ENCODE assay signal across 8 mouse cellular contexts in genomic region chr3:123235921-123236320, GRCm38 (mm10). TPM values are rescaled to one million over a fixed set of nuclear protein-coding genes. Genes with fewer than 3 reads are reported as not detected.
A peak's percentile ranks its signal among the peaks of the same experiment; 100 is the strongest.
DNase-seq lines count a peak whose midpoint lies in the region; ATAC-seq and TF ChIP-seq lines count a peak whose summit lies in the region.

Gene Synpo2, minus strand, starts transcription at chr3:123236149.

- no peaks in the 10 kb centered on the region for H3K36me3 ChIP-seq in embryonic facial prominence, embryonic 15.5 days
- no peaks in the 10 kb centered on the region for H3K36me3 ChIP-seq in limb, embryonic 14.5 days (ENCODE audit: control insufficient read depth, insufficient read depth, low read length)
- H3K36me3 ChIP-seq in midbrain, embryonic 14.5 days (ENCODE audit: control insufficient read depth, insufficient read depth, low read length), result no peaks in the 10 kb centered on the region
- no peaks in the 10 kb centered on the region for H3K36me3 ChIP-seq in stomach, embryonic 14.5 days (ENCODE audit: control insufficient read depth, insufficient read depth, low read length)

- no peaks in the 10 kb centered on the region for H3K27me3 ChIP-seq in embryonic facial prominence, embryonic 15.5 days
- H3K27me3 ChIP-seq in limb, embryonic 14.5 days (ENCODE audit: control insufficient read depth, insufficient read depth, low read length), result no peaks in the 10 kb centered on the region
- H3K27me3 ChIP-seq in midbrain, embryonic 14.5 days (ENCODE audit: control insufficient read depth, insufficient read depth, low read length), result peaks cover 9% of the 10 kb centered on the region; the same call in 1 of the 2 replicates
- no peaks in the 10 kb centered on the region for H3K27me3 ChIP-seq in stomach, embryonic 14.5 days (ENCODE audit: control insufficient read depth, insufficient read depth, low read length)

- H3K4me2 ChIP-seq in embryonic facial prominence, embryonic 15.5 days (replicated peaks), result peak within 1 kb of the TSS; percentile 71
- peak within 1 kb of the TSS; percentile 76 for H3K4me2 ChIP-seq in limb, embryonic 14.5 days (replicated peaks; ENCODE audit: low read depth, low read length, severe bottlenecking)
- H3K4me2 ChIP-seq in midbrain, embryonic 14.5 days (ENCODE audit: low read length), result peak within 1 kb of the TSS; percentile 89
- H3K4me2 ChIP-seq in stomach, embryonic 14.5 days (replicated peaks; ENCODE audit: low read depth, low read length), result peak within 1 kb of the TSS; percentile 61

- H3K27ac ChIP-seq in embryonic facial prominence, embryonic 15.5 days (replicated peaks), result peak within 1 kb of the TSS; percentile 44; the same call in 1 of the 2 replicates
- no peak within 1 kb of the TSS for H3K27ac ChIP-seq in limb, embryonic 14.5 days (replicated peaks; ENCODE audit: low read depth, low read length)
- no peak within 1 kb of the TSS for H3K27ac ChIP-seq in midbrain, embryonic 14.5 days (replicated peaks; ENCODE audit: low read depth, low read length)
- peak within 1 kb of the TSS; percentile 67; the same call in 1 of the 2 replicates for H3K27ac ChIP-seq in stomach, embryonic 14.5 days (ENCODE audit: low read length)

- TF ChIP-seq POLR2A in limb, embryonic 14.5 days (IDR thresholded peaks at IDR 0.05; ENCODE audit: borderline replicate concordance, extremely low read depth, insufficient read depth, insufficient read length), result no peak

- WGBS in embryonic facial prominence, embryonic 15.5 days, result 0% methylated on average over 20 of the region's 20 CpGs
- under 1% methylated on average over 20 of the region's 20 CpGs for WGBS in limb, embryonic 14.5 days
- under 1% methylated on average over 20 of the region's 20 CpGs for WGBS in midbrain, embryonic 14.5 days
- WGBS in stomach, embryonic 14.5 days, result under 1% methylated on average over 20 of the region's 20 CpGs

- DNase-seq in CD4-positive, CD25-positive, alpha-beta regulatory T cell, adult 2 months (ENCODE audit: low read depth, low spot score), result peak; percentile 2
- peak; percentile 77 to 78 for DNase-seq in heart, adult 9 months (ENCODE audit: low spot score in 2 of 2)
- DNase-seq in kidney, adult 8-10 months, result peak; percentile 35 to 52
- peak; percentile 67 for DNase-seq in limb, embryonic 14.5 days (ENCODE audit: low spot score)
- DNase-seq in midbrain, embryonic 14.5 days, result peak; percentile 71

- ATAC-seq in CD4-positive, CD25-positive, alpha-beta regulatory T cell, adult 4 months, result no peak
- ATAC-seq in embryonic facial prominence, embryonic 15.5 days (ENCODE audit: insufficient number of reproducible peaks, low FRiP score, low TSS enrichment, low read depth), result no peak; the same call in 1 of the 2 replicates
- ATAC-seq in limb, embryonic 14.5 days (ENCODE audit: low FRiP score, low read depth), result peak; percentile 45; the same call in 1 of the 2 replicates
- ATAC-seq in midbrain, embryonic 14.5 days (ENCODE audit: low FRiP score, low TSS enrichment), result no peak; the same call in 1 of the 2 replicates
- peak; percentile 84; the same call in 1 of the 2 replicates for ATAC-seq in stomach, embryonic 14.5 days (ENCODE audit: insufficient number of reproducible peaks, insufficient read depth, low FRiP score, low read depth)

- no peaks in the 10 kb centered on the region for H3K9me3 ChIP-seq in embryonic facial prominence, embryonic 15.5 days (replicated peaks)
- H3K9me3 ChIP-seq in limb, embryonic 14.5 days (ENCODE audit: control insufficient read depth, low read length), result no peaks in the 10 kb centered on the region
- H3K9me3 ChIP-seq in midbrain, embryonic 14.5 days (ENCODE audit: control insufficient read depth, low read length), result no peaks in the 10 kb centered on the region
- H3K9me3 ChIP-seq in stomach, embryonic 14.5 days (ENCODE audit: control insufficient read depth, low read depth, low read length), result no peaks in the 10 kb centered on the region

- H3K4me3 ChIP-seq in embryonic facial prominence, embryonic 15.5 days (replicated peaks), result peak within 1 kb of the TSS; percentile 50
- H3K4me3 ChIP-seq in limb, embryonic 14.5 days (replicated peaks; ENCODE audit: low read length), result peak within 1 kb of the TSS; percentile 44
- peak within 1 kb of the TSS; percentile 45 for H3K4me3 ChIP-seq in midbrain, embryonic 14.5 days (replicated peaks; ENCODE audit: low read depth, low read length)
- H3K4me3 ChIP-seq in stomach, embryonic 14.5 days (ENCODE audit: low read depth, low read length), result peak within 1 kb of the TSS; percentile 57

- peaks cover 20% of the 10 kb centered on the region for H3K4me1 ChIP-seq in embryonic facial prominence, embryonic 15.5 days
- peaks cover 9% of the 10 kb centered on the region for H3K4me1 ChIP-seq in limb, embryonic 14.5 days (ENCODE audit: control insufficient read depth, insufficient read depth, low read length)
- peaks cover 11% of the 10 kb centered on the region; the same call in 1 of the 2 replicates for H3K4me1 ChIP-seq in midbrain, embryonic 14.5 days (ENCODE audit: control insufficient read depth, insufficient read depth, low read length)
- peaks cover 7% of the 10 kb centered on the region; the same call in 1 of the 2 replicates for H3K4me1 ChIP-seq in stomach, embryonic 14.5 days (ENCODE audit: control insufficient read depth, insufficient read depth, low read length)

- H3K9ac ChIP-seq in embryonic facial prominence, embryonic 15.5 days, result peak within 1 kb of the TSS; percentile 37; the same call in 1 of the 2 replicates
- H3K9ac ChIP-seq in limb, embryonic 14.5 days (ENCODE audit: low read depth, low read length, severe bottlenecking), result peak within 1 kb of the TSS; percentile 58
- H3K9ac ChIP-seq in midbrain, embryonic 14.5 days (replicated peaks; ENCODE audit: low read length), result peak within 1 kb of the TSS; percentile 45; the same call in 1 of the 2 replicates
- H3K9ac ChIP-seq in stomach, embryonic 14.5 days (replicated peaks; ENCODE audit: low read depth, low read length), result peak within 1 kb of the TSS; percentile 49

RNA-seq across cellular contexts. Expression of gene Synpo2, which starts in this region (rescaled TPM):
- polyA plus RNA-seq in CD4-positive, CD25-positive, alpha-beta regulatory T cell, adult 4 months (2017; shearing (Covaris generic)), result under 1 TPM in 1 of 2 experiments, not detected in 1; 0.05 TPM
- 6.9 and 9.2 TPM in 2 replicates for polyA plus RNA-seq in embryonic facial prominence, embryonic 15.5 days (2015; fragmentation: Nextera tagmentation; extraction: Ambion mirVana)
- 4.2 and 5.4 TPM in 2 replicates for polyA plus RNA-seq in limb, embryonic 14.5 days (2012; rRNA removed)
- polyA plus RNA-seq in limb, embryonic 14.5 days (2014; fragmentation: Nextera tagmentation; extraction: Ambion mirVana), result 6.3 and 6.8 TPM in 2 replicates
- polyA plus RNA-seq in midbrain, embryonic 14.5 days (2014; fragmentation: Nextera tagmentation; extraction: Ambion mirVana), result 0.28 and 1.1 TPM in 2 replicates
- polyA plus RNA-seq in stomach, embryonic 14.5 days (2014; fragmentation: Nextera tagmentation; extraction: Ambion mirVana), result 39.9 and 43.6 TPM in 2 replicates

Comparison
In these comparisons a context has a peak if more than half of its experiments do, and no peak if none do; other contexts are left out.
1. DNase-seq: peak in every context shown above with its lines; median percentile 78 in heart, adult 9 months; 71 in midbrain, embryonic 14.5 days; 67 in limb, embryonic 14.5 days; 44 in kidney, adult 8-10 months; 2 in CD4-positive, CD25-positive, alpha-beta regulatory T cell, adult 2 months.
2. ATAC-seq: peak in limb, embryonic 14.5 days (single experiment) and stomach, embryonic 14.5 days (single experiment); none in CD4-positive, CD25-positive, alpha-beta regulatory T cell, adult 4 months (single experiment), embryonic facial prominence, embryonic 15.5 days (single experiment) and midbrain, embryonic 14.5 days (single experiment).
3. H3K27ac ChIP-seq: peak in embryonic facial prominence, embryonic 15.5 days (single experiment) and stomach, embryonic 14.5 days (single experiment); none in limb, embryonic 14.5 days (single experiment) and midbrain, embryonic 14.5 days (single experiment).
4. Peak in every context shown above with its lines, with median percentiles within 50 percentile points of each other: H3K4me2 ChIP-seq, H3K4me3 ChIP-seq and H3K9ac ChIP-seq.